Mouse (Mus musculus): ENCODE data around the gene Ung.

Gene Ung

DNA sequence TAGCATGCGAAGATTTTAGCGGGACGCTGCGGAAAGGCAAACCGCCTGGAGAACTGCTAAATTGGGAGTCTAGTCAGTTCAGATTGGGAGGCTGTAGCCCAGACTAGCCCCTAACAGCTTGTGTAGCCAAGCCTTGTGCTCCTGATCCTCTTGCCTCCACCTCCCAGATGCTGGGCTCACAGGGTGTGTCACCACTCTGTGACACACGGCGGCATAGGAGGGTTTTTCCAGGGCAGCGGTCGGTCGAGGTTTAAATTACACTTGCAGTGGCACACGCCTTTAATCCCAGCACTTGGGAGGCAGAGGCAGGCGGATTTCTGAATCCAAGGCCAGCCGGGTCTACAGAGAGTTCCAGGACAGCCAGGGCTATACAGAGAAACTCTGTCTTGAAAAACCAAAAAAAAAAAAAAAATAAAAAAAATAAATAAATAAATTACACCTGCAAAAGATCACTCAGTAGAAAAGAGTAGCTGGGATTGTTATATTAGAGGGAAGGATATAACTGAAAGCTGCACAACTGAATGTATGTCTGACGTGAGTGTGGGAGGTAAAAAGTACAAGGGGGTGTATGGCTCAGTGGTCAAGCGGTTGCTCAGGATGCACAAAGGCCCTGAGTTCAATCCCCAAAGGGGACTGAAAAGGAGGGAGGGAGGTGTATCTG, 506 bp upstream of the Ung start:
- in situ Hi-C loops (cut with MboI; ENCODE audit: low pct_unique_long_range_greater_than_20kb in 1 of 2, low sequenced_read_pairs in 2 of 2, unreplicated experiment in 1 of 2) = no loop called here

DNA sequence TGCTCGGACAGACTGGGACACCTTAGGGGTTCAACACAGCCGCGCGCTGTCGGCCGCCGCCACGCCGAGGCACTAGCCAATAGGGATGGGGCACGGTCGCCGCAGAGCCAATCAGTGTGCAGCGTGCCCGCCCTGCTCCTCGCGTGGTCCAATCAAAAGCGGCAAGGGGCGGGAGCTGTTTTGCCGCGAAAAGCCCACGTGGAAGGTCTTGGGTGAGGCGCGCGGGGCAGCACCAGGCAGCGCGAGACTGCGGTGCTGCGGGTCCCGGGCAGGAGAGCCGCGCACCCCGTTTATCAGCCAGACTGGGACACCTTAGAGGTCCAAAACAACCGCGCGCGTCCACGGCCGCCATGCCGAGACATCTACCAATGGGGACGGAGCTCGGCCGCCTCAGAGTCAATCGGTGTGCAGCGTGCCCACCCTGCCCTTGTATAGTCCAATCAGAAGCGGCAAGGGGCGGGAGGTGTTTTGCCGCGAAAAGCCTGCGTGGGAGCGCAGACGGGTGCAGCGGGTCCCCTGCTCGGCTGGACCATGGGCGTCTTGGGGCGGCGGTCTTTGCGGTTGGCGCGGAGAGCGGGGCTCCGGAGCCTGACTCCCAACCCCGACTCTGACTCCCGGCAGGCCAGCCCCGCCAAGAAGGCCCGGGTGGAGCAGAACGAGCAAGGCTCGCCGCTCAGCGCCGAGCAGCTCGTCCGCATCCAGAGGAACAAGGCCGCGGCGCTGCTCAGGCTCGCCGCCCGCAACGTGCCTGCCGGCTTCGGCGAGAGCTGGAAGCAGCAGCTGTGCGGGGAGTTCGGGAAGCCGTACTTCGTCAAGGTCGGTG, 723 bp downstream of the Ung start:
- in situ Hi-C loops (cut with MboI; ENCODE audit: low pct_unique_long_range_greater_than_20kb in 1 of 2, low sequenced_read_pairs in 2 of 2, unreplicated experiment in 1 of 2) = no loop called here

DNA sequence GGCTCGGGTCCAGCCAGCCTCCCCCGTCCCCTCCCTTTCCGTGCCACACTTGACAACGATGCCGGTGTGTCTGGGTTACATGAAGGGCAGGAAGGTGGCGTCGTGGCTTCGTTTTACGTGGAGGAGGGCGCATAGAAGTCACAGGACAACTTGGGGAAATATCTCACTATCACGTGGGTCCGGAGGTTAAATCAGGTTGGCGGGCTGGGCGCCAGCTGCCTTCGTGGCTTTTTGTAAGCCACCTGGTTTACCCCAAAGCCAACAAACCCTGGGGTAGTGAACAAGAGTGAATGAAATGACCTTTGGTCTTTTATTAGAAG, 1.3 kb downstream of the Ung start:
- in situ Hi-C loops (cut with MboI; ENCODE audit: low pct_unique_long_range_greater_than_20kb in 1 of 2, low sequenced_read_pairs in 2 of 2, unreplicated experiment in 1 of 2) = no loop called here

DNA sequence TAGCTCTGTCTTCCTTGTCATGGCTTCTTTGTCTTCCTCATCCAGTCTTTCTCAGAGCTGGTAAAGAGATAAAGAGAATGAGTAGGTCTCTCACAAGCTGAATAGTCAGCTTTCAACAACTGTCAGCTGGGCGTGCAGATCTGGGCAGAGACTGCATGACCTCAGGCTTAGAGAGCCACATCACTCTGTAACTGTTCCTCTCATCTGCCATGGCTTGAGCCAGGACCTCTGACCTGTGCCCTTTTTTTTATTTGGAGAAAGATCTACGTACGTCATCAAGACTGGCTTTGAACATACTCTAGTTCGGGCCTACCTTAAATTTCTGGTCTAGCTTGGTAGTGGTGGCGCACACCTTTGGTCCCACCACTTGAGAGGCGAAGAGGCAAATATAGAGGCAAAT, 2.7 kb downstream of the Ung start:
- in situ Hi-C loops (cut with MboI; ENCODE audit: low pct_unique_long_range_greater_than_20kb in 1 of 2, low sequenced_read_pairs in 2 of 2, unreplicated experiment in 1 of 2) = no loop called here

DNA sequence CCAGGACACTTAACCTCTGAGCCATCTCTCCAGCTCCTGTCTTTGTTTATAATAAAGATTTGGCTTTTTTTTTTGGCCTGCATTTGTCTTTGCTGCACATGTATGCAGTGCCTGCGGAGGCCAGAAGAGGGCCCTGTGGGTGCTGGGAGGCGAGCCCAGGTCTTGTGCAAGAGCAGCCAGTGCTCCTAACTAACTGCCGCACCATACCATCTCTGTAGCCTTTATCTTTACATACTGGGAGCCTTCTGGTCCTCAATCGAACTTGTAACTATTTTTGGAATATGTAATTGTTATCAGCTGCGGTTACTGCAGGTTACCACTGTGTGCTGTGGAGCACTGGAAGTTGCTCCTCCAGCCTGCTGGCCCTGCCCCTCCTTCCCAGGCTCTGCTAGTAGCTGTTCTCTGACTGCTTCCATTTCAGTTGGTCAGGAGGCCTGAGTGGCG, 3.9 kb downstream of the Ung start:
- in situ Hi-C loops (cut with MboI; ENCODE audit: low pct_unique_long_range_greater_than_20kb in 1 of 2, low sequenced_read_pairs in 2 of 2, unreplicated experiment in 1 of 2) = no loop called here

DNA sequence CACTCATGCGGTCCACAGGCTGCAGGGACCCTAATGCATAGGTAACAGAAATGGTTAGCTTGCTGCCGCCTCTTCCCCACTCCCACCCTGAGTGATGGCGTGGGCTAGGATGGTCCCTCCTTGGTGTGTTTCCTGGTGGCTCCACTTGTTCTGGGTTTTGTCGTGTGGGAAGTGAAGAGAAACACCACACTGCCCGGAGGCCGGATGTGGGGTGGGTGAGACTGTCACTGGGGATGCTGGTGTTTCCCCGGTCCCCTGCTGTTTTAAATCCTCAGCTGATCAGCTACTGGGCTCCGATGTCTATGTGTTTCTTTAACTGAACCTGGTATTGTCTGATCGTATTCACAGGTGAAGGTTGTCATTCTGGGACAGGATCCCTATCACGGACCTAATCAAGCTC, 5.3 kb downstream of the Ung start:
- in situ Hi-C loops (cut with MboI; ENCODE audit: low pct_unique_long_range_greater_than_20kb in 1 of 2, low sequenced_read_pairs in 2 of 2, unreplicated experiment in 1 of 2) = no loop called here

DNA sequence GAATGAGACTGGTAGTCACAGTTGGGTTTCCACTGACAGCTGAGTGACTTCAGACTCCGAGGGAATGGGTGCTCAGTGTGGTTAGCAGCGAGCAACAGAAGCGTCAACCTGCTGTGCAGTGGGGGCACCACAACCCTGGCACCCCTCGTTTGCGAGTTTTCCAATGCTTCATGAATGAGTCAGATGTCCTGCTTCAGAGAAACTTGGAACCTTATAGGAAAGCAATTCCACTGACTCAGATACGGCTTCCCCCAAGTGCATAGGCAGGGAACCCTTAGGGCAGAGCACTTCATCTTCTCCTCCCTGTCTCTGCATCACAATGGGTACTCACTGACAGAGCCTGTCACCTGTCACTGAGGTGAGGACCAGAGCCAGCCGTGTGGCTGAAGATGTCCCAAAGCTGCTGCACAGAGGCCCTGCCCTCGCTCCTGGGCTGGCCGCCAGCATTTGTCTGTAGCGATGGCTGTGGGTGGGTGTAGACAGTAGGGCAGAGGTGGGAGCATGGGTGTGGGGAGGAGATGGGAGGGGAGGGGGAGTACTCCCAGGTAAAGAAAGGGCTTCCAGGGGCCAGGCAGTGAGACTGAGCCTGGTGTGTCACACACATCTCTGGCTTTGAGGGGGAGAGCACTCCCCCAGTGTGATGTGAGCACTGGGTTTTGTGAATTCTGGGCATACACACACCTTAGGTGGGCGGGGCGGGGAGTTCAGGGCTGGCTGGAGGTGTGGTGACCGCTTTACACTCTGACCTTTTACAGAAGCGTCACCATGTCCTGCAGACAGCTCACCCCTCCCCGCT, 7.5 kb downstream of the Ung start:
- in situ Hi-C loops (cut with MboI; ENCODE audit: low pct_unique_long_range_greater_than_20kb in 1 of 2, low sequenced_read_pairs in 2 of 2, unreplicated experiment in 1 of 2) = no loop called here

DNA sequence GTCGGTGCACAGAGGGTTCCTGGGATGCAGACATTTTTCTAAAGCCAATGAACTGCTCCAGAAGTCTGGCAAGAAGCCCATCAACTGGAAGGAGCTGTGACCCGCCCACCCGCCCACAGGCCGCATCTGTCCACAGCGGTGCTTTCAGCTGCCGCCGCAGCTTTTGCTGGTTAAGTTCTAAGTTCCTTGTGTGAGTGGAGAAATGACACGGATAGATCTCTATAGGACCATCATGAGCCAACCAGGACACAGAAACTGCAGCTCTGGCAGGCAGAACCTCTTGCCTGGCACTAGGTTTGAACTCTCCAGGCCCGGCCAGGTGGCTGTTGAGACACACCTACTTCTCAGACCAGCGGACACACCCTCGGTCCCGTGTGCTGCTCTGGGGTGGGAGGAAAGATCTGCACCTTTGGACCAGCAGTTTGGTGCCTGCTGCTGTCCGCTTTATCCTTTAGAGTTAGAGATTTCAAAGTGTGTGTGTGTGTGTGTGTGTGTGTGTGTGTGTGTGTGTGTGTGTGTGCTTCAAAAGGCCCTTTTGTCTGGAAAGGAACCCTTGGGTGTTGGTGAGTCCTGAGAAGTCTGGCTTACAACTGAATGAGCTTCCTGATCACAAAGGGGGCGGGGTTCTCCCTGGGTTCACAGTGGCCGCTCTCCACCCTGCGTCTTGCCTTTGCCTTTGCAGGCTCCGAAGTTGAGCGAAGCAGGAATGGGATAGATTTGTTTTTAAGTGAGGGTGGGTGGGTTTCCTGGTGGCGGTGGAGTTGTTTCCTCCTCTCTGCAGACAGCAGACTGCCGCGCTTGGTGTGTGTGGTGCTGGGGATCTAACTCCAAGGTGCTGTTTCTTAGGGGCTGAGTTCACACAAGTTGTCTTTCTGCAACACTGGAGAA, 8.3 kb downstream of the Ung start:
- in situ Hi-C loops (cut with MboI; ENCODE audit: low pct_unique_long_range_greater_than_20kb in 1 of 2, low sequenced_read_pairs in 2 of 2, unreplicated experiment in 1 of 2) = no loop called here

DNA sequence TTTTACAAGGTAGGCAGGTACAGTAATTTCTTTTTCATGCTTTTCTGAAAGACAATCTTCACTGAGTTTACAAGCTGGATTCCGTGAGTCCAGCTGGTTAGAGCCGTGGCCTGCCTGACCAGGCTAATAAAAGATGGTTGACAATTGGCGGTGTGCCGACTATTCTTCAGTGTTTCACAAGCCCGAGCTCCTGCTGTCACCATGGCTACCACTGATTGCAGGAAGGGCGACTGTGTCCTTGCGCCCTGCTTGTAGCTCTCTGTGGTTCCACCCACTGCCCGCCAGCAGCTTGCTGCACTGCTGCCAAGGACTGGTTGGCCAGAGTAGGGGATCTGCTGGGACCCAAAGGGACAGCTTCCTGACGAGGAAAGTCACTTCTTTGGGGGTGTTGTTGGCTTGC, 9.0 kb downstream of the Ung start:
- in situ Hi-C loops (cut with MboI; ENCODE audit: low pct_unique_long_range_greater_than_20kb in 1 of 2, low sequenced_read_pairs in 2 of 2, unreplicated experiment in 1 of 2) = no loop called here

DNA sequence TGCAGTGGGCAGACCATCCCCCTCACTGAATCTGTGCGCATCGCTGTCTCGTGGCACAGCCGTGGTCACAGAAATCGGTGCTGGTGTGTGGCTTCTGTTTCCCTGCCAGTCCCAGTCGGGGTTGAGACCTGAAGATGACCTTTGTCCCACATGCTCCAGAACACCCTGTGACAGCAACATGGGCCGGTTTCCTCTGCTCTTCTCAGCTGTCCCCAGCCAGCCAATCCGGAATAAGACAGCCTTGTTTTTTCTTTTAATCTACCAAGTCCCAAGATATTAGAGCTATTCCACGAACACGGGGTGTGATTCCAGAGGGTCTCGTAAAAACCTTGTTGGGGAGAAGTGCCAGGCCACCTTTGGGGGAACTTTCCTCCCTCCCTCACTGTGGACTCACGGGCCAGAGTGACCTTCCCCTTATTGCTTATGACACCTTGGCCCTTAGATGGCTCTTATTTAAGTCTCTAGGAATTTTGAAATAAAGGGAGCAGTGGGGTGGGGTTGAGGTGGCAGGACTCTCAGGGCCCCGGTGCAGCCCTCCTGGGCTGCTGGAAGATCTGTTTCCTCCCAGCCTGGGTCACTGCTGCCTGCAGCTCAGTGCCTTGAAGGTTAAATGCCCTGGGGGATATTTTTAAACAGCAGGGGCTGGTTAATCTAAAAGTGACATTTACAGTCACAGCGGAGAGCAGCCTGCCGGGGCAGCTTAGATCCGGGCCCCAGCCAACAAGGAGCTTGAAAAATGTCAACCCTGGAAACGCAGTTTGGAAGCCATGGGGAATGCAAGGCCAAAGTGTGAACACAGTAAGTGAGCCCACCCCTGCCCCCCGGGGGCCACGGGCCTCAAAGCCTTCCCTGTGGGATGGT, 16.1 kb downstream of the Ung start, which contains the start of gene Acacb:
Gene Acacb (plus strand): TSS at position 508 of the 861 bp plus-strand sequence.
- in situ Hi-C loops (cut with MboI; ENCODE audit: low pct_unique_long_range_greater_than_20kb in 1 of 2, low sequenced_read_pairs in 2 of 2, unreplicated experiment in 1 of 2) = no loop called here

DNA sequence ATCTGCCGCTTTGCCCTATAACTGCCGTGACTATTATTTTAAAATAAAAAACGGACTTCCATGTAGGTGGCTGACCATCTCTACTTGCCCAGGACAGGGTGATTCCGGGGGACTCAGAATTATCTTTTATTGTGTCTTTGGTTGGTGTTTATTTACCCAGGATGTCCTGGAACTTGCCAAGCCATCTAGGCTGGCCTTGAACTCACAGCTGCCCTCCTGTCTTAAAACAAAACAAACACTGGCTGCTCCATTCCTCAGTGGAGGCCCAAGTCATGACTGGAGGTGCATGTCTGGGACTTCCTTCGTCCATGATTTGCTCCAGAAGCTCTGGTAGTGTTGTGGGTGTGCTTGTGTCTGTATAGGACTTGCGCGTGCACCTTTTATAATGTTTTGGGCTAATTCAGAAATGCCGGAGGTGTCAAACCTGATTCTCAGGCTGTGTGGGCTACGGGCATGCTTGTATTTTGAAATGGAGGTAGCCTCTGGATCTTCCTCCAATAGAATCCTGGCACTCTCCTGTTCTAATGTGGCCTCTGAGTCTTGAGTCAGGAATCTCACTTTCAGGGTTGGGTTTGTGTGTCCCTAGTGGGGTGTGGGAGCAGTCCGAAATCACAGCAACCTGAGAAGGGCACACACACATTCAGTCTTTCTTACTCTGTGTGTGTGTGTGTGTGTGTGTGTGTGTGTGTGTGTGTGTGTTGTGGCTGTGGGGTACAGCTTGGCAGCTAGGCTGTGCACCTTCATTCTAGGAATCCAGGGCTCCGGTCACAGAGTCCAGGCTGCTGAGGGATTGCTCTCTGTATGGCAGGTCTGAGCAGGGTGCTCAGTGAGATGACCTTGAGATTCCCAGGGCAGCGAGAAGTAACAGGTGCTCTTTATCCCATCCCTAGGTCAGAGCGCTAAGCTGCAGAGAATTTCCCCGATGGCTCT, 17.1 kb downstream of the Ung start:
- in situ Hi-C loops (cut with MboI; ENCODE audit: low pct_unique_long_range_greater_than_20kb in 1 of 2, low sequenced_read_pairs in 2 of 2, unreplicated experiment in 1 of 2) = no loop called here

DNA sequence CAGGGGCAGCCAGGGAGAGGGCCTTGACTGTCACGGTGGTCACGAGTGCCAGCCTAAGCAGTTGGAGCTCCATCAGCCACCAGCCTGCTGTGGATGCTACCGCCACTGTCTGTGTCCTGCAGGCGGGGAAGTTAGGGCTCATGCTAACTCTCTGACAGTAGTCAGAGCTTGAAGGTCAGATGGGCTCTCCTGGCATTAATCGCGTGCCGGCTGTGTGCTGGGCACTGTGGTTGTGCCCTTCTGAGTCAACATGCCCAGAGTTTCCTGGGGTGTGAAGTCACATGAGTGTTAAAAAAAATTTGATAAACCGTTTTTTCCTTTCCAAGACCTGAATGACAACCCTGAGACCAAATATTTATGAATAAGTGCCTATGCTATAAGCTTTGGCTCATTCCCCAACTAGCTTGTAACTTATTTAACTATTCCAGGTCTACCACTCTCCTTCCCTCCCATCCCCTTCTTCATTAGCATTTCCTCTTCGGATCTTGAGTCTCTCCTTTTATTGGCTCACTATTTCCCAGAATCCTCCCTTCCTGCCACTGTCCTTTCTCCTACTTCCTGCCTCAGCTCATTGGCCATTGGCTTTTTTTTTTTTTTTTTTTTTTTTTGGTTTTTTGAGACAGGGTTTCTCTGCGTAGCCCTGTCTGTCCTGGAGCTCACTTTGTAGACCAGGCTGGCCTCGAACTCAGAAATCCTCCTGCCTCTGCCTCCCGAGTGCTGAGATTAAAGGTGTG, 22.3 kb downstream of the Ung start:
- in situ Hi-C loops (cut with MboI; ENCODE audit: low pct_unique_long_range_greater_than_20kb in 1 of 2, low sequenced_read_pairs in 2 of 2, unreplicated experiment in 1 of 2) = no loop called here

DNA sequence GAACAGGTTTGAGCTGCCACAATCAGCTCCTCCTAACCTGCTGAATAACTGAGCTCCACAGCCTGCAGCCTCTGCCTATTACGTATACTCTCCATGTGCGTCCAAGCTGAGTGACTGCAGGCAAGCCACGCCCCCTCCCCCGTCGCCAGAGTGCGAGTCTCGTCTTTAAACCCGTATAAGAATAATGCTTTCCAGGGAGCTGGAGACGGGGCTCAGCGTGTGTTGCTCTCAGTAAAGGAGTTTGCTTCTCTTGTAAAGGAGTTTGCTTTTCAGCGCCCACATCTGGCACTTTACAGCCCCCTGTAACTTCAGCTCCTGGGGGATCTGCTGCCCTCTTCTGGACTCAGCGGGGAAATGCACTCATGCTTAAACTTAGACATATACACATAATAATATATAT, 23.3 kb downstream of the Ung start:
- in situ Hi-C loops (cut with MboI; ENCODE audit: low pct_unique_long_range_greater_than_20kb in 1 of 2, low sequenced_read_pairs in 2 of 2, unreplicated experiment in 1 of 2) = no loop called here

DNA sequence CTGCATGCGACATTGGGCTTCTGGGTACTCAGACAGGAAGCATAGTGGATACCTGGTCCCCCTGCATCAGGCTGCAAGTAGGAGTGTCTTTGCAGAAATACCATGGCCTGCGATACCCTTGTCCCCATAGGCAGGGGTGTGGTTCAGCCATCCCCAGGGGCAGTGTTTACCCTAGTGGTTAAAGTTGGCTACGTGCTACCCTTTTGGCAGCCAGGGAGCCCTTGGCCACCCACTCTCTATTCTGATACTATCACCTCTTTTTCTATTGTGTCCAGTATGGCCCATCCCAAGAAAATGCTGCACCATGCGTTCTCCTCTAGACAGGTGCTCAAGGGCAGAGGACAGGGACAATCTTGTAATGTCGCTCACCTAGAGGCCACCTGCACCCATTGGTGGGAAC, 24.6 kb downstream of the Ung start:
- in situ Hi-C loops (cut with MboI; ENCODE audit: low pct_unique_long_range_greater_than_20kb in 1 of 2, low sequenced_read_pairs in 2 of 2, unreplicated experiment in 1 of 2) = no loop called here

DNA sequence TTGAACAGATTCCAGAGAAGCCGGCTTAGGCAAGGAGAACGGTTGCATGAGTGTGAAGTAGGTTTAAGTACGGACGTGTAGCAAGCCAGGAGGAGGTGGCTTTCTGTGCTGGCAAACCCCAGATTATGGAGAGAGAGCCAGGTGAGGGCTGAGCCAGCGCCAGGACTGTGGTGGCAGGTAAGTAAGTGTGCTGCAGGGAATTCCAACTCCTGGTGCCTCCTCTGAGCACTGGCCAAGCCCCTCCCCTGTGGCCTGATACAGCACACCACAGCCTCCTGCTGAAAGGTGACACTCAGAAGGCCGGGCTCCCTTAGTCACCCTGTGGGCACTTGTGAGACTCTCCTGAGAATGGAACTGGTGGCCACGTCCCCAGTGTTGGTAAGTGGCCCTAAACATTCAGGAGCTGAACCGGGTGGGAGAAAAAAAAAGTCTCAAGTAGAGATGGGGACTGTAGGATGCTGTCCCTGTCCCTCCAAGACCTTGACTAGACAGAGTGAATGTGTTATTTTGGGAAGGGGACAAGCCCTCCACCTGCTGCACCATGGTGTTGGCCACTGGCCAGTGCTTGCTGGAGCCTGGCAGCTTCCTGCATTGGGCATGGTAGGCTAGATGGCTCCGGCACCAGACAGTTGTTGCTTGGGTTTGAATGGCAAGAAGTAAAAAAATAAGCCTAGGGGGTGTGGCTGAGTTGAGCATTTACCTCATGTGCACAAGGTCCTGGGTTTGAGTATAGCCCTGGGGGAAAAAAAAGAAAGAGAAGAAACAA, 25.2 kb downstream of the Ung start:
- in situ Hi-C loops (cut with MboI; ENCODE audit: low pct_unique_long_range_greater_than_20kb in 1 of 2, low sequenced_read_pairs in 2 of 2, unreplicated experiment in 1 of 2) = no loop called here
